Mouse (Mus musculus) right cerebral cortex, postnatal 25 days (tissue): ENCODE data around the gene Ifna2.

Source experiments
- DNase-seq: peaks from one replicate; pipeline ENCODE4 v3.0.0; 2022

Gene Ifna2

GRCm38 (mm10) chr4:88683812-88684211, at the start of gene Ifna2:
TSS of gene Ifna2 (minus strand) at chr4:88683912.
- no peak for DNase-seq

- DNase-seq: no peak
These were observed 43.6 kb upstream of the Ifna2 start for GRCm38 (mm10) chr4:88727324-88727723.

- no peak for DNase-seq
These were observed 43.0 kb upstream of the Ifna2 start for GRCm38 (mm10) chr4:88726727-88727126.

- DNase-seq: no peak
These were observed 39.9 kb upstream of the Ifna2 start for GRCm38 (mm10) chr4:88723497-88724090.

- peak; percentile 90 for DNase-seq
These were observed 38.3 kb upstream of the Ifna2 start, which contains the start of the genes Gm26566 and Klhl9 for GRCm38 (mm10) chr4:88721791-88722721. TSS of gene Gm26566 (plus strand) at chr4:88721805. TSS of gene Klhl9 (minus strand) at chr4:88722465.

GRCm38 (mm10) chr4:88718715-88719114, 35.0 kb upstream of the Ifna2 start:
- DNase-seq: no peak

GRCm38 (mm10) chr4:88715059-88715458, 31.3 kb upstream of the Ifna2 start:
- DNase-seq: no peak

- DNase-seq: no peak
These were observed 30.6 kb upstream of the Ifna2 start for GRCm38 (mm10) chr4:88714281-88714680.

GRCm38 (mm10) chr4:88707128-88707826, 23.6 kb upstream of the Ifna2 start:
- DNase-seq: no peak

GRCm38 (mm10) chr4:88705924-88706323, 22.2 kb upstream of the Ifna2 start:
- DNase-seq: no peak

- DNase-seq: no peak
These were observed 15.6 kb upstream of the Ifna2 start for GRCm38 (mm10) chr4:88699301-88699700.

GRCm38 (mm10) chr4:88698781-88699180, 15.1 kb upstream of the Ifna2 start:
- DNase-seq: no peak

- no peak for DNase-seq
These were observed 14.0 kb upstream of the Ifna2 start for GRCm38 (mm10) chr4:88697753-88698152.

- no peak for DNase-seq
These were observed 13.4 kb upstream of the Ifna2 start for GRCm38 (mm10) chr4:88697108-88697507.

GRCm38 (mm10) chr4:88696237-88696884, 12.6 kb upstream of the Ifna2 start:
- peak; percentile 63 for DNase-seq

GRCm38 (mm10) chr4:88693392-88693791, 9.7 kb upstream of the Ifna2 start:
- DNase-seq: no peak

- DNase-seq: no peak
These were observed 8.8 kb upstream of the Ifna2 start for GRCm38 (mm10) chr4:88692537-88692936.

GRCm38 (mm10) chr4:88691259-88691658, 7.5 kb upstream of the Ifna2 start, which contains the start of gene Ifnab:
TSS of gene Ifnab (minus strand) at chr4:88691359.
- no peak for DNase-seq

- no peak for DNase-seq
These were observed 2.4 kb downstream of the Ifna2 start for GRCm38 (mm10) chr4:88681353-88681752.

- DNase-seq: no peak
These were observed 3.4 kb downstream of the Ifna2 start for GRCm38 (mm10) chr4:88680362-88680761.

GRCm38 (mm10) chr4:88676824-88677223, 6.9 kb downstream of the Ifna2 start, which contains the start of gene Ifna16:
TSS of gene Ifna16 (minus strand) at chr4:88676924.
- no peak for DNase-seq

- DNase-seq: no peak
These were observed 28.3 kb downstream of the Ifna2 start for GRCm38 (mm10) chr4:88655461-88655860.

- no peak for DNase-seq
These were observed 30.1 kb downstream of the Ifna2 start for GRCm38 (mm10) chr4:88653644-88654043.
